Mouse (Mus musculus) lung, postnatal 0 days (tissue): Measurements from ENCODE around the gene Inca1.

Experiments used
- CTCF ChIP-seq: IDR thresholded peaks from 2 replicates; pipeline ENCODE4 v1.5.1; 2016; ENCODE audit warnings: antibody characterized with exemption, mild to moderate bottlenecking
- EP300 ChIP-seq: IDR thresholded peaks from 2 replicates; pipeline ENCODE4 v1.6.1; 2016; ENCODE audit warnings: antibody characterized with exemption, mild to moderate bottlenecking, control low read depth

- TF ChIP-seq CTCF, result no peak
- TF ChIP-seq EP300, result peak; percentile 48; the same call in 1 of the 2 replicates
Measured at GRCm38 (mm10) chr11:70654198-70654922, 45.6 kb downstream of the Inca1 start, which contains the start of gene Pfn1.
